Mouse (Mus musculus): ENCODE data around the gene Prm1. TPM values are rescaled to one million over a fixed set of nuclear protein-coding genes. Genes with fewer than 3 reads are reported as not detected.

The Prm1 gene
- total RNA-seq, 2 experiments from 2014 or later = not detected

DNA sequence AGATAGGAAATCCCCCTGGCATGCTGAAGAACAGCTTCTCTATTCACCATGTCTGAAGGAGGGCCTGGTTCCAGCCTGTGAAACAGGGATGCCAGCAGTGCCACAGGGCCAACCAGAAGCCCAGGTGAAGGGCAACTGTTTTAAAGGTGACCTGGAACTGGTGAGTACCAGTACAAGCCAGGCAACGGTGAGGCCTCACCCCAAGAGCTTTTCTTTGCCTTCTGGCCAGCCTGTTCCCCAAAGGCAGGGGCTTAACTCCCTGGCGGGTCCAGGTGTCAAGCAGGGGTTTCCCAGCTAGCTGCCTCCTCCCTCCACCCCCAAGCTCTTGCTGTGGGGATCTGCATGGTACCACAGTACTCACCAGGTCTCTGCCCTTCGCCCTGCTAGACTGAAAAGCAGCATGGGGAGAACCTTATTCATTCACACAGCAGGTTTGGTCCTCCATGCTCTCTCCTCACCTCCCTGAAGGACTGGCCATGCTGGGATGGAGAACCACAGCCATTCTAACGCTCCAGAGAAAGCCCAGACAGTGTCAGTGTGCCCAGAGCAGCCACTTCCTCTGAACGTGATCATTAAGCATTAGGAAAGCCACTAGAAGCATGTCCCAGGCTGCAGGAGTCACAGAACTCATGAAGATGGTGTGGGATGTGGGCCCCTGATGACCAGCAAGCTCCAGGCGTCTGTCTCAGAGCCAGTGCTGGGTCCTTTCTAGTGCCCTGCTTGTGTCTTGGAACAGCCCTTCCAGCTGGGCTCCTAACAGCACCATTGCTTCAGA is 23.1 kb downstream of the Prm1 start:
- no peak for DNase-seq

DNA sequence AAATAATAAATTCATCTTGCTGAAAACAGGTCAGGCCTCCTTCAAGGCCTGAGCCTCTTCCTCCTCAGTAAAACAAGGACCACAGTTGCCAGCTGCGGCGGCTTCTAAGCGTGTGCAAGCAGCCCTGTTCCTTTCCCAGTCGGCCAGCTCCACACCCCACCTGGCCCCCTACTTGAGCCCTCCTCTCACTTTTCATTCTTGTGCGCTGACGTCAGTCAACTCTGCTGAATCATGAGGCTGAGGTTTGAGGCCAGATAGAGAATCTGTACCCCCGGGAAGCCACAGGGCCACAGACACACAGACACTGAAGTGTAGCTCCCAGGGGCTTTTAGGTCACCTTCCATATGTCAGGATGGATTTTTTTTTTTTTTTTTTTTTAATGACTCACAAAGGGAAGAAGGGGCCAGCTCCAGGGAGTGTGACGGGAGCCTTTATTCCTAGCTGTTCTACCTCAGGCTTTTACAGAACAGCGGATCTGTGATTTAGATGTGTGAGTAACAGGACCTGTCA is 23.7 kb downstream of the Prm1 start:
- DNase-seq = no peak

DNA sequence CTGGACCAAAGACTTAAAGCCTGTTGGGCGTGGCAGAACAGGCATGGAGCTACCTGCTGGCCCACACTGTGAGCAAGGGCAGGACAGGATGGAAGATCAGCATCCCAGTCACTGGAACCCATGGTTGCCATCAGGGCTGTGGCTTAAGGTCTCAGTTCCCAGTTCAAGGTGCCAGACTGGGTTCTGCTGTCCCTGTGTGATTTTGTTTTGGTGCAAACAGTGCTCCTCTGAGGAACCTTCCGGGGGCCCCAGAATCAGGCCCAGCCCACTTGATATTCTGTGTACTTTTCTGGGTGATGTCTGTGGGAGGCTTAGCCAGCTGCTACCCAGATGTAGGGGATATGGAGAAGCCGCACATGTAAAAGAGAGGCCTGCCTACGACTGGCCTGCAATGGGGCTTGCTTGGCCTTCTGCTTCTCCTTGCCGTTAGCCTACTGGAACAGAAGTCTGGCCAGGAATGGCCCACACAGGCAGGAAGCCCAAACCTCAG is 25.0 kb downstream of the Prm1 start:
- no peak for DNase-seq

DNA sequence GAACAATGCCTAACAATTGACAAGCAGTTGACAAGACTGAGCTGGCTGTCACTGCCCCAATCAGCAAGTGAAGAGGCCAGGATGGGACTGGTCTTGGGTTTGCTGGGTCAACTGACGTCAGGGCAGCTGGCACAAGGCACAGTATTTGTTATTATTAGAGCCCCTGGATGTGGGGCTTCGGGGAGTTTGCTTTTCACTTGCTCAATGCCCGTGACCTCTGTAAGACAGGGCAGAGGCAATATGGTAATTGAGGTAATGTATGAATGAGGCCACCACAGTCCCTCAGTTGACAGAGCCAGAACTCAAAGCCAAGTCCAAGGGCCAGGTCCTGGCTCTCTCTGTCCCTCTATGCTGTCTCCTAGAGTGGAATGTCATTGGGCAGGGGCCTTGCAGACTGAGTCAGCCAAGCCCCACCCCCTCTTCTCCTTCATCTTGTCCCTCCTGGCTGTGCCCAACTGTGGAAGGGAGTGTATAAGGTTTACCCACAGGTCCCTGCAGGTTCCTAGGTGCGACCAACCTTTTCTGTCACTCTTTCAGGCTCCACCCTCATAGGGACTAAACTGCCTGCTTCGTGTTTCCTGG is 28.0 kb downstream of the Prm1 start:
- no peak for DNase-seq

DNA sequence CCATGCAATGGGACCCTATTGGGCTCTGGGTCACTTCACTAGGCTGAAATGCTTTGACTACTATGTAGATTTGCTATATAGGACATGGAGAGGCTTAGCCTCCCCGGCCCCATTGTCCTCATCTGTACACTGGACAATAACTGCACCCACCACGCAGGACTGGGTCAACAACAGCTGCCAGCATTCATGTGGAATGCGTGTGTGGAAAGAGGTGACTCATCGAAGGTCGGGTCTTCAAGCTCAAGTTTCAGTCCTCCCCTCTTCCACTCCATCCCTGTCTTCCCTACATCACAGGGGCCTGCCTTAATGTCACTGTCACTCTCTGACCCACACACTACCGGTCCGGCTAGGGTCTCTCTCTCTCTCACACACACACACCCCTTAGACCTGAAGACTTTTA is 29.3 kb downstream of the Prm1 start:
- DNase-seq = no peak

DNA sequence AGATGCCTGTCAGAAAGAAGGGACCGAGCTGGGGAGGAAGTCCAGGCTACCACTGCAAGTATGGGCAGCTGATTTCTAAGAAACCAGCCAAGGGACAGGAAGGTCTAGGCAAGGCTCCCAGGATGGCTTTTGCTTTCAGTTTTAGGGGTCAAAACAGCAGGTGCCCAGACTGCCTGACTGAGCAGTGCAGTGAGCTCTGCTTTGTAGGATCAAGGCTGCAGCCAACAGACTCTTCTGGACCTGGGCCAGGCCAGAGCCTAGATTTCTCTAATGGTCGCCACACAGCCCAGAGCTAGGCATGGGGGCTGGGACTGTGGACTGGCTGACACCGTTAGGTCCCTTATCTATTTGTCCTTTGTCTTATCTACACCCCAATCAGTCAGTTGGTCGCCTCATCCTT is 30.9 kb downstream of the Prm1 start:
- DNase-seq = no peak

DNA sequence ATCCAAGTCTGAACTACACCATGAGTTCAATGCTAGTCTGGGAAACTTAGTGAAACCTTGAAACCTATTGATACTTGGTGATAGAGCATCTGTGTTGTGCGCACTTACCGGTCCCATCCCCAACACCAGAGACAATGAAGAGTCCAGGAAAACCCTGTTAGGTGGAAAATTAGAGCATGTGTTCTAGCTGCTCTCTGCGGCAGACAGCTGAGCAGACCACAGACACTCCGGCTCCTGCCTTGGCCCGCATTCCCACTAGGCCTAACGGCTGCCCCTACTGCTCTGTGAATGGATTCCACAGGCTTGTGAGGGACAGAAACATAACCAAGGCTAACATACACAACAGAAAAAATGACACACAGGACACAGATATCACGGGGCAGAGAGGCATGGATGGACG is 32.1 kb downstream of the Prm1 start:
- DNase-seq = no peak

DNA sequence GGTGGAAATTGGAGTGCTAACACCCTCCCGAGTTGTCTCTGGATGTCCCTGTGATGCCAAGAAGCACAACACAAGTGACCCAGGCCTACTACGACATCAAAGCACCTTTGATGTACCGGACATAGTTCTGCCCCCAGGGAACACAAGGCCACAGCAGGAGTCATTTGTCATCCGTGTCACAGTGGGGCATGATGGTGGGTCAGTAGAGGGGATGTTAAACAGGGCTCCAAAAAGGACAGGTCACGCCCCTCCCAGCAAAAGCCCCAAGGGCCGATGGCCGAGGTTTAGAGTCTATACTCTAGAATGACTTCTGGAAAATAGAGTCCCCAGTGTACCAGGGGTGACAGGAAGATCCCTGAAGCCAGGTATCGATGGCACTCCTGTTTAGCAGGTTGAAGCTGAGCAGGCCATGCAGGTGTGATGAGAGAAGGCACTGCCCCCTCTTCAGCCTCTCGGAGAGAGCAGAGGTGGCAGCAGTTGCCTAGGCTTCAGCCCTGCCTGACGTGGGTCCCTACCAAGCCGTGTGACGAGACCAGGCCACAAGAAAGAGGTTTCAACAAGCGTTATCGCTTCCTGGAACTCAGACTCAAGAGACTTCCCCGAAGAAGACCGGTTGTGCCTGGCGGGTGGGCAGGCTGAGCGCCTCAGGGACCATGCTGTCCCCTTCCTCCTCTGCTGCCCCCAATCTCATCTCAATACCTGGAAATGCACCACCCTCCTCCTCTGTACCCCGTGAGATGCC is 33.7 kb downstream of the Prm1 start:
- peak in 1 of 2 experiments; percentile 25 for DNase-seq

DNA sequence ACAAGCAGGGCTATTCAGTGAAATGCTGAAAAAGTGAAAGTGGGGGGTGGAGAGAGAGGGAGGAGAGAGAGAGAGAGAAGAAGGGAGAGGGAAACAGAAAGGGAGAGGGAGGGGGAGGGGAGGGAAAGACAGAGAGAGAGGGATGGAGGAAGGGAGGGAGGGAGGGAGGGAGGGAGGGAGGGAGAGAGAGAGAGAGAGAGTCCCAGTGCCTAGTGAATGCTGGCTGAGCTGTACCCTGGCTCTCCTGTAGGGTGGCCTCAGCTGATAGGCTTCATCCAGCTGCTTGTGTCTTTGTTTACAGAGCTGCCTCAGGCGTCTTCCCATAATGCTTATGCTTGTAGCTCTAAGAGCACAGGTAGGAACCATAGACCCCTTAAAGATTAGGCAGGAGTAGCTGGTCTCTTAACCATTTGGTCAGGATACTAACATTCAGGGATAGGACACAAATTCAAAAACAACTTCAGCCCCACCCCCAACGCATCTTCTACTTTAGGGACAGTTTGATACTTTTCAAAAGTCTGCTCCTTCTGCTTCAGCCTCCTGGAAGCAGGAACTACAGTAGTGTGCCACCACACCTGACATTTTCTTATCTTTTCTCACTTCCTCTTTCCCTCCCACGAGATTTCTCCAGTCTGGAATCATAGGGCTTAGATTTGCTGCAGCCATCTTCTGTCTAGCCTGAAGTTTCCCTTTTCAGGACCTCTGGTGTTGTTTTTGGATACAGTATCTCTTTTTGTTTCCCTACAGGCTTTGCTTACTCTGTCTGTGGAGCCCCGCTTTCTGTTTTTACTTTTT is 34.9 kb downstream of the Prm1 start:
- no peak for DNase-seq

DNA sequence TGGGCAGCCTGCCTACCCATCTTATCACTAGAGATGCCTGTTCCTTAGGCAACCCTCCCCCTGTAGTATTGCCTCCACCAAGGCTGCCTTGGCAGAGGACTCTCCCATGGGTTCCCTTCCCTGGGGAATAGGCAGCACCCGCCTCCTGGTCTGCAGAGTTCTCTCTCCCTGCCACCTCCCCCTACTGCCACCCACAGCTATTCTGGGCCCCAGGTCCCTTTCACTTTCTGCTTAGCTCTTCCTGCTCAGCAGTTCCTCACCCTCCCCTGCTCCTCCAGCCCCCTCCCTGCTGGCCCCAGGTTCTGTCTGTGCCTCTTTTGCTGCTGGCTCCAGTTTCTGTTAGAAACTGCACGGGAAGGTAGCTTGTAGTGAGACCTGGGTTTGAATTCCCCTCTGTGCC is 36.0 kb downstream of the Prm1 start:
- DNase-seq = peak in 1 of 2 experiments; percentile 24

DNA sequence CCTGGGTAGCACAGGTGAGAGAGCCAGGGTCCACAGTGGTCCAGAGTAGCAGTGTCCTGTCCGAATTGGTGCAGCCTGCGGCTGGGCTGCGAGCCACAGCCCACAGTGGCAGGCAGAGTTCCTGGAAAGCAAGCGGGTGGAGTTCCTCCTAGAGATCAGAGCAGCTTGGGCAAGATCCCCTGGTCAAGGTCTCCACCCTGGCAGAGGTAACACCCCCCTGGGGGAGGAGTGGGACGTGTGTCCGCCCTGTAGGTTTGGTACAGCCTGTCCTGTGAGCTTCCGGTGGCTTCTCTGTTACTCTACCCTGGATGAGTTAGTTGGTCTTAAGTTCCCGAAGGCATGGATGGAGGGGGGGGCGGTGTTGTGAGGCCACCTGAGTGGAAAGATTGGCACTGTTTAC is 36.8 kb downstream of the Prm1 start:
- DNase-seq = no peak

DNA sequence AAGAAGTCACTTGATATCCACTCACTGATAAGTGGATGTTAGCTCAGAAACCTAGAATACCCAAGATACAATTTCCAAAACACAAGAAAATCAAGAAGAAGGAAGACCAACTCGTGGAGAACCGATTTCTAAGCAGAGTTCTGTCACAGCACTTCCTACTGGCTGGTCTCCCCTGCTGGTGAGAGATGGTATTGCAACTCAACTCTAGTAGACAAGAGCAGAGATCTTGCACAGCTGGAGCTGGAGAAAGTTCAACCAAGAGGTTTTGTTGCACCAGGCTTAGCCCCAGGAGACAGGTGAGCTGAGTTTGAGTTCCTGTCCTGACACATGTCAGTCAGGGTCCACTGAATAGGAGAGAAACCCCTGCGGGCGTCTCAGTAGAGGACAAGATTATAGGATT is 38.5 kb downstream of the Prm1 start:
- peak; percentile 79 to 89 for DNase-seq

DNA sequence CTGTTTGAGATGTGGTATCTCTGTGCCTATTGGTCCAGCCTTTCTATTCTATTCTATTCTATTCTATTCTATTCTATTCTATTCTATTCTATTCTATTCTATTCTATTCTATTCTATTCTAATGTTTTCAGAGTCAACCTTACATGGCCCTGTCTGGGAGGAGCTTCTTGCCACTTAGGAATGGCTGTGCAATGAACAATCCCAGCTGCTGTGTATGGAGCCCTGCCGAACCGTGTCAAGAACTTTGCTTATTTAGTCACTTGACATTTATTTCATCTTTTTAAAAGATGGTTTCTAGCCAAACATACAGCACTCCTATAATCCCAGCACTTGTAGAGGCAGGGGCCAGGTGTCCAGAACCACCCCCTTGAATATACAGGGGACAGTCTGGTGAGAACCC is 41.3 kb downstream of the Prm1 start:
- DNase-seq = peak in 1 of 2 experiments; percentile 49

DNA sequence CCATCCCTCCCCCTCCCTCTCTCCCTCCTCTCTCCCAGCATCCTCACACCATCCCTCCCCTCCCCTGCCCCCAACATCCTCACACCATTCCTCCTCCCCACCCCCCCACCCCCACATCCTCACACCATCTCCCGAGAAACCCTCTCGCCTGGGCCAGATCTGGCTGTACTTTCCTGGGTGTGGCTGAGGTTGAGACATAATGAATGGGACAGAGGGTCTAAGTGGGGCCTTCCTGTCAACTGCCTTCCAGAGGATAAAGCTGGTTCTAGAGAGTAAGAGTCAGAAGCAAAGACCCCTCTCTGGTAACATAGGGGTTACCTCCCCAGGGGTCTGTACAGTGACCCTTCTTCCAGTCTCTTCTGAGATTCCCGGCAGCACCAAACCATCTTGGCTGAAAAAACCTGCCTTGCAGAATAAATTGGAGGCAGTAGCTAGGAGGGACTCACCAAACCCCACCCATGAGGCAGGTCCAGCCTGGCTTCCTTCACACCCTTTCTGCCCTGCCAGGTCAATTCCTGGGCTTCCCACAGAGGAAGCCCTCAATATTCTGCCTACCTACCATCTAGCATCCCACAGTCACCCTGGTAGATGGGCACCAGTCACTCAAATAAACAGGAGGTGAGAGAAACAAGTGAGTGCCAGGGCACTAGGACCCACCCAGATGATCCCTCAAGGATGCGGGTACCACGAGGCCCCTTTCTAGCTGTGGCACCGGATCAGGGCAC is 41.9 kb downstream of the Prm1 start:
- DNase-seq = peak in 1 of 2 experiments; percentile 41

DNA sequence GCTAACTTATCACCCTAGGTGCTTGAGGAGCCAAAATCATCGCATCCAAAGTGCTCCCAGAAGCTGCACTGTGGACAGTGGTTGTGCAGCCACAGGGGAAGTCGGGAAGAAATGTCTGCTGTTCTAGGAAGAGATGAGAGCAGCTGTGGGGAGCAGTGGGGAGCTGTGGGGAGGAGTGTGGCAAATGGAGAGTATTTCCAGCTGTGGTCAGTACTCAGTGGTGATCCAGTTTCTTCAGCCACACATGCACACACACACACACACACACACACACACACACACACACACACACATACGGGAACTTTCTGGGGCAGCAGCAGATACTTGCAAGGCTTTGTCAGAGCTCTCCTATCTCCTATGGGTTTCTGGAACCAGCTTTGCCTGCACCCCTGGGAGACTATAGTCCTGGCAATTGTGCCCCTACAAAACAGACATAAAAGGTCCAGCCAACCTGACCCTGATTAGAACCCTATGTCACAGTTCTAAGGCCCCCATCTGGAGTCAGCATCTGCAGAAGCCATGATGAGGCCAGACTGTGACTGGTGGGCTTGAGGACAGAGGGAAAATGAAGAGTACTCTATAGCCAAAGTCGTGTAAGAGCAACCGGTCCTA is 43.0 kb downstream of the Prm1 start:
- DNase-seq = peak in 1 of 2 experiments; percentile 41

DNA sequence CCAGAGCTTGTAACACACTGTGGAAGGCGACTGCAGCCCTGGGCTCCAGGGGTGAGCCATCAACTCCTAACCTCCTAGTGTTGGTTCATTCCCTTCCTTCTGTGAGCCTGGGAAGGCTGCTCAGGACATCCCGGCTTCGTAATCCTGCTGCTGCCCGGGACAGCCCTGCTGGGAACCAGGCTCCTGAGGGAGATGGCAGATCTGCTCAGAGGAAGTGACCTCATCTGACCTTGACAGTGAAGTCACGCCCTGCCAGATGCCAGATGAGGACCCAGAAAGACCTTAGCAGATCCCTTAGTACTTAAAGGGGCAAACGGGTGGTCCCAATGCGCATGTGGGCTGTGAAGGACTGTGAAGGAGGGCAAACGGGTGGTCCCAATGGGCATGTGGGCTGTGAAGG is 44.5 kb downstream of the Prm1 start:
- DNase-seq = peak in 1 of 2 experiments; percentile 50

DNA sequence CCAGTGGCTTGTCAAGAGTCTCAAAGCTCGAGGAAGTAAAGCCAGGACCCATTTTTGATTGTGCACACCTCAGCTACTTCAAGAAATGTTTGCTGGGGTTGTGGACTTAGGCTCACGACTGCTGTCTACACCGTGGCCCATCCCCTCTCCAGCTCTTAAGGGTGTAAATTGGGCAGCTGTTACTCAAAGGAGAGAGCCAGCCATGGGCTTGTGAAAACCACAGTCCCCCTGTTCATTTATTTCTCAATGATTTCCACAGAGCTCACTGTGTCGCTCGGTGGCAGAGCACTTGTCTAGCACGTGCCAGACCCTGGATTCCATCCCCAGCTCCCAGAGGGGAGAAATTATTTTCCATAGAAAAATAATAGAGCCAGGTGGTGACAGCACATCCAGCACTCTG is 49.5 kb downstream of the Prm1 start:
- DNase-seq = no peak

DNA sequence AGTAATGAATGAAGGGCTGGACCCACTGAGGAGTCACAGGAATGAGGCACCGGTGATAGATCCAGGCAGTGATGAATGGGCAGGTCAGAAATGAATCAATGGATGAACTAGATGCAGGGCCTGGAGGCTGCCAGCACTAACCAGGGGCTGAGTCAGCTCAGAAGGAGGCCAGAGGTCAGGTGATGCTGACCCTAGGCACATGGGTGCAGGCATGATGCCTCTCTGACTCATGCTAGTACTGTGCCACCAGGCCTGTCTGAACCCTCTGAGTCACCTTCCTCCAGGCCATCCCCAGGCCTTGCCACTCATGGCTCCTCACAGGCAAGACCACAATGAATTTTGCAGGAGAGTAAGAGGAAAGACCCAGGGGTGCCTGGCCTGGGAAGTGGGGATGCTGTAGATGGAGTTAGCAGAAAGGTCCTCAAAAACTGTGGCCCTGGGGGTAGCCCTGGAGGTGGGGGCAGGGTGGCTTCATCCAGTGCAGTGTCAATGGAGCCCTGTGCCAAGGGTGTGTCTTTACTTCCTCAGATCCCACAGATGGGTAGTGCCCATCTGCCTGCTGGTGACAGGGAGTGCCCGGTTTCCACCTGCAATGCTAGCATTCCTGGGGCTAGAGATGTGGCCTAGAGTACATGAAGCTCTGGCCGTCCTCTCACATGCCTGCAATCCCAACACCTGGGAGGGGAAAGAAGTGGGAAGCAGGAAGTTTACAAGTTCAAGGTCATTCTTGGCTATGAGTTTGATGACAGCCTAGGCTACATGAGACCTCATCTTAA is 50.9 kb downstream of the Prm1 start:
- DNase-seq = no peak

DNA sequence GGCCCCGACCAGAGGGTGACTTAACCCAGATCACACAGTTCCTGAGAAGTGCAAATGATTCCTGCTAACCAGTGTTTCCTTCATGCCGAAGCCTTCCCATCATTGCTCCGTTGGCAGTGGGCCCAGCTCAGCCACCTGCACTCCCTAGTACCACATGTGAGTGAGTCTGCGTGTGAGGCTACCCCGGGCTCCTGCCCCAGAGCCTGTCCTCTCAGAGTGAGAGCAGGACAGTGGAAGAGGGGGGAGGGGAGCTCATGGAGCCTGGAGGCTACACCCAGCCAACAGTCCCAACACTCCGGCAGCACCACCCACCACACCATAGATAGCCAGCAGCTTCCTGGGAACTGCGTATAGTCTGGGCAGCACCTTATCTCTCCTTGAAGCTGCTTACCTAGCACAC is 55.8 kb downstream of the Prm1 start:
- DNase-seq = no peak

DNA sequence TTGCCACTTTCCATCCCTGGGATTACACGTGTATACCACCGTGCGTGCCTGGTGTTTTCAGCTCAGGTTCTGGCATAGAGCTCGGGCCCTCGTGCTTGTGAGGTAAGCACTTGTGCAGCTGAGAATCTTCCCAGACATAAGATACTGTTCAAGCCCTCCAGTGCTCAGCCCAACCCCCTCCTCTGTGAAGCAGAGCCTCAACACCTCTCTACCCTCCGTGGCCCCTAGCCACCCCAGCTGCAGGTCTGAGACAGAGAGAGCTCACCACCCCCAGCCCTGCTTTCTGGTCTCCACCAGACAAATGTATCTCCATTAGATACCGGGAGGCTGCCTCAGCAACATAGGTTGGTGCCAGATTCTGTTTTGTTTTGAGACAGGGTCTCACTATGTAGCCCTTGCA is 56.4 kb downstream of the Prm1 start:
- DNase-seq = no peak

Data from heart, adult 18-20 months (tissue).